Mouse (Mus musculus) cortical plate, adult 2 months (tissue): ENCODE measurements around the gene Pcnx3. TPM values are rescaled to one million over a fixed set of nuclear protein-coding genes. Genes with fewer than 3 reads are reported as not detected.

Experiments
- H3K27ac ChIP-seq: fragments of 200-500 bp; 2 replicates; pipeline ENCODE4 v1.5.1; 2012; ENCODE audit warnings: low read length, control low read depth, inconsistent platforms; ENCODE audit not compliant: insufficient read depth
- H3K4me1 ChIP-seq: fragments of 200-500 bp; 2 replicates; pipeline ENCODE4 v1.6.1; 2011; ENCODE audit warnings: low read length; ENCODE audit not compliant: control insufficient read depth, insufficient read depth
- H3K4me3 ChIP-seq: fragments of 200-500 bp; 2 replicates; pipeline ENCODE4 v1.5.1; 2011; ENCODE audit warnings: mild to moderate bottlenecking, low read length, control low read depth; ENCODE audit not compliant: insufficient read depth
- CTCF ChIP-seq: fragments of 200-500 bp; IDR thresholded peaks from 2 replicates; pipeline ENCODE4 v1.5.1; 2011; ENCODE audit warnings: mild to moderate bottlenecking, control low read depth, low read length; ENCODE audit not compliant: insufficient read depth; ENCODE audit errors: extremely low read depth
- POLR2A ChIP-seq: fragments of 200-500 bp; IDR thresholded peaks from 2 replicates; pipeline ENCODE4 v1.6.1; 2011; ENCODE audit warnings: mild to moderate bottlenecking, low read length, control low read depth; ENCODE audit not compliant: insufficient read depth; ENCODE audit errors: extremely low read depth
- polyA plus RNA-seq: library from polyadenylated mRNA; depleted of rRNA; stranded (reverse); fragments of >200 nt; gene quantifications from 2 replicates; pipeline ENCODE4 v1.2.3, GENCODE M21; 2012

Pcnx3 gene
- polyA plus RNA-seq, 1 experiment, result 60.8 TPM

DNA sequence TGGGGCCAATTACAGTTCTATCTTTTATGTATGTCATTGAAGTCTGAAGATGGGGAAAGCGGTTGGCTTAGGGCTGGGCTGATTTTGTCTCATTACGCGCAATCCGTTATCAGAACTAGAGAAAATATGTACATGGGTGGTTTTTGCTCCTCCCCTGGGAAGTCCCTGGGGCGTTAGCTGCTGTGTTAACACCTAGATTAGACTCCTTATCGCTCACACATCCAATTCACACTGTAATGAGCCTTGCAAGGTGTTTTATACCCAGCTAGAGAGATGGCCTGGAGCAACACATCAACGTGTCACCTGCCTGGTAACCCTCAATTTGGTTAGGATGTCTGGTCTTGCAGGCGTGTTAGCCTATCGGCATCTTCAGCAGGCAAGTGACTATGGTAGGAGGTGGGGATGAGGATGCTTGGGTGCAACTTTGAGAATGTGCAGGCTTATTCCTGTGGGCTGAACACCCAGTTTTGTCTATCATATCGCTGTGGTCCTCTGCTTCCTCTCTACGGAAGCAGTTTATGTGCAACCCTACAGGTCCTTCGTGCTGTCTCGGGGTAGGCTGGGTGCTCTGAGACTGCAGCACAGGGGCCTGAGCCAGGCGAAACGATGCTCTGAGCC lies 38.4 kb upstream of the Pcnx3 start:
- Histone ChIP-seq H3K27ac (no peak overlapping the region), H3K4me1 (peaks cover 7% of the 10 kb centered on the region; the same call in 1 of the 2 replicates), H3K4me3 (peak overlapping the region; percentile 81; the same call in 1 of the 2 replicates)
- TF ChIP-seq CTCF (no peak), POLR2A (no peak)

DNA sequence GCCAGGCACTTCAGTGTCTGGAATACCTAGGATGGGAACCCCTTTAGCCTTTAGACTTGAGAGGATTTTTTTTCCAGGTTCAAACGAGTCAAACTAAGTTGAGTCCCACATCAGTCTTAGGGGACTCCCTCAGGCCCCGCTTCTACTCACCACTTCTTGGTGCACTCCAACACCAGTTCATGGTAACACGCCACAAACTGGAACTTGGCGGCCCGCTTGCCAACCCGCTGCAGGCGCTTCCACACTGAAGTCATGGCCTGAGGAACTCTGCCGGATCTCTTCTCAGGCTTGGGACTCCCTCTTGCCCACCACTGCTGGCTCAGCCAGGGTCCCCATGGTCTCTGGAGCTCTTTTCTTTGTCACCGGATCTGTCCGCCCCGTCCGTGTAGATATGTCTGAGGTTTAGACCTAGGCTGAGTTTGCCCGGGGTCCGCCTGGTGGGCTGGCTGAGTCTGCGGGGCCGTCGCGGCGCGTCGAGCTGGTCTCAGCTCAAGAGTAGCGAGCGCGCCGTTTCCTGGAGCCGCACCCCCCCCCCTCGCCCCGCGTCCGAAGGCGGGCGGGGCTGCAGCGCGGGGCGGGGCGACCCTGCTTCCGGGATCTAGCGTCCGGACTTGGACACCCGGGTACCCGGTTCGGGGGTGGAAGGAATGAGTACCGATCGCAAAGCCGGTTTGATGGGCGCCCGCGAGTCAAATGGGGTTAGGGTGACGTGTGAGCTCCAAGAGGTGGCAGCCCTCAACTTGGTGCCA lies 37.2 kb upstream of the Pcnx3 start, which contains the start of gene Ehbp1l1:
Ehbp1l1 (minus strand) TSS at position 551 of the 749 bp plus-strand sequence.
- 0 out of 2 replicates have a peak within 1 kb of the TSS, but pooled peaks have one; percentile 32 for H3K27ac ChIP-seq
- peaks cover 7% of the 10 kb centered on the region; the same call in 1 of the 2 replicates for H3K4me1 ChIP-seq
- peak within 1 kb of the TSS; percentile 81 for H3K4me3 ChIP-seq
- TF ChIP-seq CTCF, result no peak
- no peak for TF ChIP-seq POLR2A

DNA sequence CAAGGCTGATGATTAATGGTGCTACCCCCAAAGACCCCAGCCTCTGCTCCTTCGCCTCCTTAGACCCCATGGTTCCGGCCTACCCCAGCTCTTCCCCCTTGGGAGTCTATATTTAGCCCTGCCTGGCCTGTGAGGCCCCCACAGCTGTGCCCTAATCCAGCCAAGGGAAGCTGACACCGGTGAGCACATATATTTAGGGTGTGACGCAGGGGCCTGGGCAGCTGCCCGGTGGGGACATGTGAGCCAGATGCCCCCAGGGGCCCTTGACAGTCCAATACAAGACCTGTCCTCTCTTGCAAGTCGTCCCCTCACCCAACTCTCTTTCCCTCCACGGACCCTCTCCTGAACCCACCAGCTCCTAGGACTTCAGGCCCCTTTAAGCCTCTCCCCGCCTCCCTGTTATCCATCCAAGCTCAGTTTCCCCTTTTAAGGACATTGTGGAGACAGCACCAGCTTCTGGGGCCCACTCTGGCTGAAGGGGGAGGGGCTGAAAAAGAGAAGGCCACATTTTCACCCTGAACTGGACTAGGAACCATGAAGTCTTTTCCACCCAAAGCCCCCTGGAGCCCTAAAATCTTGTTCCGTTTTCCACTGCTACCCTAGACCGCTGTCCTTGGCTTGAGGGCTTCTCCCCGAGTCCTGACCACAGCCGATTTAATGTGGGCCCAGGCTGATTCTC lies 36.5 kb upstream of the Pcnx3 start:
- no peak overlapping the region for H3K27ac ChIP-seq
- peaks cover 5% of the 10 kb centered on the region; the same call in 1 of the 2 replicates for H3K4me1 ChIP-seq

DNA sequence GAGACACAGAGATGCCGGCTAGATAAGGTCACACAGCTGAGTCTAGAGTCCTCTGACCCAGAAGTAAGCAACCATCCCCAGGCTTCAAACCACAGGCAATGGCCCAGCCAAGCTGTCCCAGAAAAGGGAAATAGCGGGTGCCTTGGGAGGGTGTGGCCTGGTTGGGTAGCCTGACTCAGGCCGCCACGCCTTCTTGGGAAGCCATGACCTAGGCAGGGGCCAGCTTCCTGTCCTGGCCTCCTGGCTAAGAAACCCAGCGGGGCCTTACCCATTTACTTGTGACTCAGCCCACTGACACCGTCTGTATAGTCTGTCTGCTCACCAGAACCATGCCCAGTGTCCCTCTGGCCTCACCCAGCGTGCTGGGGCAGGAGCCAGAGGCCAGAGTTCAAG lies 35.8 kb upstream of the Pcnx3 start:
- H3K4me1 ChIP-seq, result peaks cover 5% of the 10 kb centered on the region; the same call in 1 of the 2 replicates
- no peak overlapping the region for H3K27ac ChIP-seq
- TF ChIP-seq POLR2A (no peak), CTCF (no peak)
- H3K4me3 ChIP-seq, result no peak overlapping the region

More for the DNA sequence above, 36.5 kb upstream of the Pcnx3 start:
- peak overlapping the region; percentile 19; the same call in 1 of the 2 replicates for H3K4me3 ChIP-seq
- no peak for TF ChIP-seq CTCF
- TF ChIP-seq POLR2A, result no peak

DNA sequence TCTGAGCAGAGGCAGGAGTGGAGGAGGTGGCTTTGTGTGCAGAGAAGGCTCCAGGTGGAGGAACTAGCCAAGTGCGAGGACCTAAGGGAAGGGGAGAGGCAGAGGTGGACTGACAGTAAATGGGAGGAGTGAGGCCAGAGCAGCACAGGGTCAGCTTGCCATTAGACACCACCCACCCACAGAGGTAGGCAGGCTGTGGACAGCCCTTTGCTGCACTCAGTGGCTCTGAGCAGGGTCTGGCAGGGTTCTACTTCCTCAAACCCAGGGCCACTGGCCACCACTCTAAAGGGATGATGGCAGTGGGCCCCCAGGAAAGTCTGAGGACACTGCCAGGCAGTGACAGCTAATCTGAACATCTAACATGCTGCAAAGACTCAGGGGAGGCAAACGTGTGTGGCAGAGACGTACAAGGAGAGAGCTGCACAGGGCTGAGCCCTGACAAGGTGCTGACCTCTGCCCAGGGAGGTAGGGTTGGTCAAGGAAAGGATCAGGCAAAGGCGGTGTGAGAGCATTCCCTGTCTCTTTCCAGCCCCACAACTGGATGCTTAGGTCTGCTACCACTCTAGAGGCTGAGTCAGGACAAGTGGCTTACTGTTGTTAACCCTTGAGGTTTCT lies 35.3 kb upstream of the Pcnx3 start:
- H3K27ac ChIP-seq, result no peak overlapping the region
- TF ChIP-seq CTCF (no peak), POLR2A (no peak)
- peaks cover 5% of the 10 kb centered on the region; the same call in 1 of the 2 replicates for H3K4me1 ChIP-seq
- H3K4me3 ChIP-seq, result no peak overlapping the region

DNA sequence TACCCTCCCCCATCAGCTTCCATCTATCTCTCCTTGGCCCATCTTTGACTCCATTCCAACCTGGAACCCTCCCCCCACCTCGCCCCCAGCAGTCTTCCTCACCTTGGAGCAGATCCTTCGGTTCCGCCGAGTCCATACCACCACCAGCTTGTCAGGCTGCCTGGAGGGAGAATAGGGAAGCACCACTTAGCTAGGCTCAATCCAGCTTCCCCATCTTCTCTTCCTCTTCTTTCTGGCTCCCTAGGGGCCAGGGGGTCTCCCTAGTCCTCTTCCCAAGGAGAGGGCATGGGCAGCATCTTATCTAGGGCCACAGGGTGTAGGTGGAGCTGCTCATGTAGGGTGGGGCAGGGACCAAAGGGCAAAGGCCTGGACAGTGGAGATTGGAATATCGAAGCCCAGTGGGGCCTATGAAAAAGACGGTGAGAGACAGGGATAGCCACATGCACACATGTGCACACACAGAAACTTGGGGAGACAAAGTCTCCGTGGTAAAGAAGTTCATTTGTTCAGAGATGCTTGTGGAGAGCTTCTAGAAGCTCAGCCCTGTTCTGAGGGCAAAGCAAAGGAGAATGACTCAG lies 34.2 kb upstream of the Pcnx3 start:
- Histone ChIP-seq H3K4me1 (peaks cover 3% of the 10 kb centered on the region; the same call in 1 of the 2 replicates), H3K4me3 (no peak overlapping the region), H3K27ac (no peak overlapping the region)
- TF ChIP-seq CTCF (no peak), POLR2A (no peak)

DNA sequence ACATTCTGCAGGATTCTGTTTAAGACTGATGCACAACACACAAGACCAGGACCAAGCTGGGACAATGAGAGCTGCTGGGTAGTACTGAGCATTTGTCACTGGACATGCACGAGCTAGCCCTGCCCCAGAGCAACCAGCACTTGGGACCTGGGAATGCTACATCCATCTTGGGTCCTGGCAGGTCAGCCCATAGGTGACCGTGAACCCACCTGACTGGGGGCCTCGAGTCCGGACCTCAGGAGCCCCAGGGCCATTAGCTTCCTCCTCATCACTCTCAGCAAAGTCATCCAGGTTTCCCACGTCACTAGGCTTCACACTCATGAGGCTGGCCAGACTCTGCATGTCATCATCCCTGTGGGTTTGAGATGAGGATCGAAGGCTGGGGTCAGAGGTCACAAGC lies 32.5 kb upstream of the Pcnx3 start:
- Histone ChIP-seq H3K4me1 (peaks cover 2% of the 10 kb centered on the region), H3K4me3 (no peak overlapping the region)
- TF ChIP-seq POLR2A (no peak), CTCF (no peak)

DNA sequence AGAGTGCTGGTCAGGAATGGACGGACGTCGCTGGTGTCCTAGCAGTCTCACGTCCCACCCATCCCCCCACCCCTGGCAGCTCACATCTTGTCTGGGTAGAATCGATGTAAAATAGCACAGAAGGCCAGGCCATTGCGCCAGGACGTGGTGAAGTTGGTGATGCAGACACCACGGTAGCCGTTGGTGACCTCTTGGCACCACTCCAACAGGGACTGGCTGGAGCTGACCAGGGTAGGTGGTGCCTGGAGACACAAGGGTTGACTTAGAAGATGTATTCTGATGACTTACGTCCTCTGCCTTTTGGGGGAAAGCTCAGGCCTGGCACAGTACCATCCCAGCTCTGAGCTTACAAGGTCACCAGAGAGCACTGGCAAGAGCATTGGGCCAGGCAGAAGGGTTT lies 28.2 kb upstream of the Pcnx3 start:
- Histone ChIP-seq H3K4me1 (peaks cover 7% of the 10 kb centered on the region), H3K4me3 (peak overlapping the region; percentile 47; the same call in 1 of the 2 replicates), H3K27ac (no peak overlapping the region)
- TF ChIP-seq POLR2A (no peak), CTCF (no peak)

More for the DNA sequence above, 32.5 kb upstream of the Pcnx3 start:
- no peak overlapping the region for H3K27ac ChIP-seq
